Mouse (Mus musculus) liver, embryonic 14.5 days (tissue): ENCODE measurements around the gene Nectin2.

Source experiments
- CTCF ChIP-seq: IDR thresholded peaks from 2 replicates; pipeline ENCODE4 v1.5.1; 2016; ENCODE audit warnings: antibody characterized with exemption, low read depth, control low read depth
- EP300 ChIP-seq: IDR thresholded peaks from 2 replicates; pipeline ENCODE4 v1.6.1; 2016; ENCODE audit warnings: antibody characterized with exemption, low read depth

DNA sequence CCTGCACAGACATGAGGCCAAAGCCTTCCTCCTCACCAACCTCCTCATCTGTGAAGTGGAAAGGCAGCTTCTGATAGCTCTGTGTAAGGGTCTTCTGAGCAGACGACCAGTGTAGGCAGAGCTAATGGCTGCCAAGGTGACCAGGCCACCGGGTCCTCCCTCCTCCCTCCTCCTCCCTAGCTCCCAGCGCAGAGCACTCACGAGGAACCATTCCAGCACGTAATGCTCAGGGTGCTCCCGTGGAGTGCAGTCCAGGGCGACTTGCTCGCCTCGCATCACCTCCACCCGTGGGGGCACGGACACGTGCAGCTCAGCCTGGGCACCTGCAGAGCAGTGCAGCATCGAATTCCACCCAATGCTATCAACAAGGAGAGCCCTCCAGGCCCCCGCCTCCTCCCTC is 18.0 kb upstream of the Nectin2 start:
- TF ChIP-seq CTCF, result no peak
- TF ChIP-seq EP300, result no peak
